In genomic region chr5:36902807-36903206, GRCm38 (mm10) we compare ENCODE assay signal across 23 mouse cellular contexts. TPM values are rescaled to one million over a fixed set of nuclear protein-coding genes. Genes with fewer than 3 reads are reported as not detected.
DNase-seq lines count a peak whose midpoint lies in the region; TF ChIP-seq lines count a peak whose summit lies in the region.
"Had no signal": no experiment of that assay in that cellular context is flagged by ENCODE, and none has a peak within 500 bp of the region (broad histone marks: within the 10 kb centered on the region; RNA-seq: fewer than 3 reads in every experiment).

No protein-coding gene starts in this region.

- H3K36me3 ChIP-seq in ES-E14 (ENCODE audit: control insufficient read depth, insufficient read depth, low read length, poor library complexity, severe bottlenecking): no peaks in the 10 kb centered on the region
- H3K36me3 ChIP-seq: embryonic facial prominence, embryonic 10.5 days; embryonic facial prominence, embryonic 12.5 days; forebrain, embryonic 15.5 days had no signal

- no peak overlapping the region for H3K9ac ChIP-seq in ES-E14 (ENCODE audit: insufficient read depth, low read depth, low read length, poor library complexity, severe bottlenecking)
- H3K9ac ChIP-seq: embryonic facial prominence, embryonic 12.5 days; forebrain, embryonic 13.5 days; forebrain, embryonic 15.5 days; forebrain, postnatal 0 days had no signal

- no peak for TF ChIP-seq POLR2A in cerebellum, adult 2 months (IDR thresholded peaks at IDR 0.05; ENCODE audit: borderline replicate concordance, insufficient read depth, low read length)

- H3K4me1 ChIP-seq in cerebellum, adult 2 months (ENCODE audit: control insufficient read depth, insufficient read depth, low read length): peaks cover 80% of the 10 kb centered on the region
- peaks cover 1 to 8% of the 10 kb centered on the region in 2 experiments; a peak in 1 of 4 replicates for H3K4me1 ChIP-seq in ES-E14 (ENCODE audit: control insufficient read depth in 2 of 2, insufficient read depth in 2 of 2, low read length in 2 of 2, poor library complexity in 1 of 2)
- H3K4me1 ChIP-seq: embryonic facial prominence, embryonic 12.5 days had no signal

- no peaks in the 10 kb centered on the region for H3K9me3 ChIP-seq in ES-E14 (ENCODE audit: control insufficient read depth, insufficient read depth, low read depth, low read length)
- H3K9me3 ChIP-seq: embryonic facial prominence, embryonic 10.5 days; embryonic facial prominence, embryonic 12.5 days; forebrain, embryonic 13.5 days; forebrain, embryonic 15.5 days had no signal

- in situ Hi-C loops in ES-E14 (cut with MboI; ENCODE audit: low sequenced_read_pairs in 2 of 2, unreplicated experiment in 2 of 2): no loop called here

- WGBS in cerebellum, adult 2 months: 58% methylated on average over 2 of the region's 2 CpGs

- H3K4me3 ChIP-seq in cerebellum, adult 2 months (replicated peaks; ENCODE audit: insufficient read depth, low read depth, low read length): no peak overlapping the region
- H3K4me3 ChIP-seq in ES-E14 (ENCODE audit: insufficient read depth in 1 of 2, low read depth in 1 of 2, low read length in 2 of 2, poor library complexity in 1 of 2, severe bottlenecking in 1 of 2): no peak overlapping the region
- H3K4me3 ChIP-seq: embryonic facial prominence, embryonic 10.5 days; embryonic facial prominence, embryonic 12.5 days; forebrain, embryonic 13.5 days; forebrain, embryonic 15.5 days had no signal

- H3K27me3 ChIP-seq in cerebellum, adult 2 months (ENCODE audit: control insufficient read depth, insufficient read depth, low read length): no peaks in the 10 kb centered on the region
- H3K27me3 ChIP-seq: embryonic facial prominence, embryonic 12.5 days; forebrain, embryonic 15.5 days had no signal

- H3K27ac ChIP-seq in cerebellum, adult 2 months (ENCODE audit: insufficient read depth, low read length): peak overlapping the region; percentile 42; the same call in 1 of the 2 replicates
- no peak overlapping the region for H3K27ac ChIP-seq in ES-E14 (ENCODE audit: insufficient read depth, low read depth, low read length, poor library complexity, severe bottlenecking)
- H3K27ac ChIP-seq: embryonic facial prominence, embryonic 10.5 days; embryonic facial prominence, embryonic 12.5 days; forebrain, embryonic 13.5 days; forebrain, embryonic 15.5 days had no signal

- no peak for TF ChIP-seq CTCF in cerebellum, adult 2 months (IDR thresholded peaks at IDR 0.05; ENCODE audit: borderline replicate concordance, insufficient read depth, low read depth, low read length)

- DNase-seq in cerebellum, adult 2 months: no peak
- DNase-seq in cerebellum, postnatal 36 days: no peak
- peak; percentile 67 for DNase-seq in ES-E14 (ENCODE audit: low read depth, low spot score)
- DNase-seq in WW6 (ENCODE audit: low read depth, low spot score): peak; percentile 61
- DNase-seq in lung, adult 18-20 months: no peak
- no peak for DNase-seq in spleen, postnatal 36 days (ENCODE audit: low spot score in 2 of 2)
- no peak for DNase-seq in layer of hippocampus, adult 11-12 months (ENCODE audit: low spot score)
- DNase-seq: adrenal gland, adult 8-10 months; adrenal gland, postnatal 14 days; adrenal gland, postnatal 36 days; B cell, adult 2 months; cerebellum, adult 11-12 months; cerebellum, adult 8-10 months; cerebellum, adult 9-11 months; cerebellum, postnatal 14 days; forebrain, postnatal 0 days had no signal

TF ChIP-seq in ES-E14, 5 proteins besides CTCF, POLR2A, EP300 and RAD21:
- TF ChIP-seq HCFC1 (IDR thresholded peaks at IDR 0.05; ENCODE audit: borderline replicate concordance, insufficient read depth, low read length) (no peak), MAFK (IDR thresholded peaks at IDR 0.05; ENCODE audit: insufficient read depth, low read depth, low read length) (peak; percentile 30; the same call in 1 of the 2 replicates)

RNA-seq across cellular contexts. Expression of gene Ppp2r2c, which starts 34.5 kb away (rescaled TPM):
- 259 and 273 TPM in 2 replicates for polyA plus RNA-seq in cerebellum, adult 2 months (2012; rRNA removed)
- total RNA-seq in ES-E14 (2012; rRNA removed): 7.3 and 8.1 TPM in 2 replicates
- total RNA-seq: MEL had no signal
- polyA plus RNA-seq: activated CD4-positive, CD25-positive, alpha-beta regulatory T cell, adult 4 months; CD4-positive, CD25-positive, alpha-beta regulatory T cell, adult 4 months had no signal

Comparison
In these comparisons a context has a peak if more than half of its experiments do, and no peak if none do; other contexts are left out.
1. DNase-seq: peak in ES-E14 (single experiment) and WW6 (single experiment); none in cerebellum, adult 2 months (0 of 2), cerebellum, postnatal 36 days (0 of 2), lung, adult 18-20 months (0 of 2), spleen, postnatal 36 days (0 of 2) and layer of hippocampus, adult 11-12 months (single experiment).